Mouse (Mus musculus): ENCODE results near the gene Olfr1136. TPM values are rescaled to one million over a fixed set of nuclear protein-coding genes. Genes with fewer than 3 reads are reported as not detected.

The Olfr1136 gene
- total RNA-seq (2021): not detected

DNA sequence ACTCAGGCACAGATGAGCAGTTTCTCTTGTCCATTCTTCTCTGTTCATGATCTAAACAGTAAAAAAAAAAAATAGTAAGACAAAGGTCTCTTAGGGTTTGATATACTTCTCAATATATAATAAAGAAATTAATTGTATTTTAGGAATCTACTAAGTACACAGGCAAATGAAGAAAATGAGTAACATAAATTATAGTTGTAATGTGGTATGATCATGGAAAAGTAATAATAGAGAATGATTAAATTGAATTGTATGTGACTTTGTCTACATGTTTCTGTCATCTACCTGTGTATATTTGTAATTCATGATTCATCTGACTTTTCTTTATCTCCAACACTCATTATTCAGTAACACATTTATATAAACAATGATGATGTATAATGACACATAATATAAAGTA lies at the start of gene Olfr1136:
Gene Olfr1136, minus strand, starts transcription at position 101 of the 400 bp plus-strand sequence.
- intact Hi-C loops (cut with DNase I): no loop called here
- no peak for DNase-seq

DNA sequence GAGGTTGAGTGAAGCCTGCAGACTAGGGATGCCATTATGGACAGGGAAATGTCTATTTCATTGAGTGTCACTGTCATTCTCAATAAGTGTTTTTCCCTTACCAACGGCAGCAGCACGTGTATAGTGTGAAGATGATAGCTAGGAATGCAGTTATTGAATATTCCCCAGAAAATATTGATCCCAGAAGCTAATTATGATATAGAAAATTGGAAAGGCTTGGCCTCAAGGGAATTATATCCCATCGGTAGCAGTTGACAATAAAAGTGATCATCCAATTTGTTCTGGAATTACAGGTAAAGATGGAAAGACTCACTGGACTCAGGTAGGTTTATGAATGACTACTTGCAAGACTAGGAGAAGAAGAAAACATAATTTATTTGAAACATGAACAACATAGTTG lies 49.7 kb upstream of the Olfr1136 start, which contains the start of gene Olfr1140:
Gene Olfr1140, plus strand, starts transcription at position 301 of the 400 bp plus-strand sequence.
- DNase-seq: no peak
- intact Hi-C loops (cut with DNase I): no loop called here

DNA sequence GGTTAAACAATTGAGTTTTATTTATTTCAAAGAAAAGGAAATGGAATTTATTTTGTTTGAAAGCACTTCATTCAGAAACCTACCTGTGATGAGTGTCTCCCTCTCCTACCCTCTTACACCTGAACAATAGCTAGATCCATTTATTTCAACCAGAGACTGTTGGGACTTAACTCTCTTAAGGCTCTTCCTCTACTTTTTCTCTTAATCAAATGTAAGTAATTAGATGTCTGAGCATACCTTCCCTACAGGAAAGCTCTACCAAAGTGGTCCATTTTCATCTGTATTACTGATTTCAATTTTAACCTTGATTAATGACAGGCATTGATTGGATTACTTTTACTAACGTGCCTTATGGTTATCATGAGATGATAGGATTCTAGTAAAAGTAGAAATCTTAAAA lies 46.1 kb upstream of the Olfr1136 start, which contains the start of gene Olfr1138:
Gene Olfr1138, minus strand, starts transcription at position 101 of the 400 bp plus-strand sequence.
- intact Hi-C loops (cut with DNase I): no loop called here

DNA sequence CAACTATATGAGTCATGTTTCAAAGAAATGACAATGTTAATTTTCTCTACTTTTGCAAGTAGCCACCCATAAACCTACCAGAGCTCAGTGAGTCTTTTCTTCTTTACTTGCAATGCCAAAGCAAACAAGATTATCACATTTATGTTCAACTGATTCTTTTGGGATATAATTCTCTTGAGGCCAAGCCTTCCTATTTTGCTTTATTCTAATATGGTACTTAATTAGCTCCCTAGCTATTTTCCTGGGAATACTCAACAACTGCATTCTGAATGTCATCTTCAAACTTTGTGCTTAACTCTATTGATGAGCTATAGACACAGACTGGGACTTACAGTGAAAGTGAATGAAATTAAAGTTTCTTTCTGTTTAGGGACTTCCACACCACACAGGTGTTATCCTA lies 19.3 kb upstream of the Olfr1136 start, which contains the start of gene Olfr1137:
Gene Olfr1137, minus strand, starts transcription at position 101 of the 400 bp plus-strand sequence.
- no peak for DNase-seq
- intact Hi-C loops (cut with DNase I): no loop called here

More for the DNA sequence above, 46.1 kb upstream of the Olfr1136 start, which contains the start of gene Olfr1138:
- no peak for DNase-seq

DNA sequence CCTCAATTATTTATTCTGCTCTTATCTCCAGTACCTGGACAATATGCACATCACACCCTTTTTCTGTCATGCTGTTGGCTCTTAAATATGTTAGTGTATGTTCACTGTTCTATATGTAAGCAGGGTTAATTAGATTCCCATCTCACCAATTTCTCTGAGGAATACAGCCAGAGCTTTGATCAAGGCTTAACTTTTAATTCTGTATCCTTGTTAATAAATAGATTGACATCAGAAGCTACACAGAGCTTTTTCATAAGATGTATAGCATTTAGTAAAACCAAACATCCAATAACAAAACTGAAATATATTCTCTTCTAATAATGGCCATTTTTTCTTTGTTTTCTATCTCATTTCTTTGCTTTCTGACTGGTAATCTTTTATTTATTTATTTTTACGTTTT lies 20.2 kb downstream of the Olfr1136 start, which contains the start of gene Olfr1135:
Gene Olfr1135, minus strand, starts transcription at position 101 of the 400 bp plus-strand sequence.
- DNase-seq: no peak
- intact Hi-C loops (cut with DNase I): no loop called here

DNA sequence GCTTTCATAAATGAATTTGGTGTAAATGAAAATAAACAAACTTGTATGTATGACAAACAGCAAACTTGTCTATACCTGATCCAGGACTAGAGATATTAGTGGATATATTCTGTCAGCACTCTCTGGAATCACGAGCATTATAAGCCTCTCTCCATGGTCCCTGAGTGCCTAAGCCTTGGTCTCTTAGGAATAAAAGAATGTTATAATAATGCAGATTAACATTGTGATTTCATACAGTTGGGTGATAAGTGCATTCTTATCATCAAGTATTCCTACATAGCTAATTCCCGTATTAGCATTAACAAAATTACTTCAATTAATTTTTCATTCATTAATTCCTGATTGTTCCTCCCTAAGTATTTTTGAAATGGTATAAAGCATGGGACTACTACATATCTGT lies 35.4 kb downstream of the Olfr1136 start, which contains the start of gene Olfr1134:
Gene Olfr1134, minus strand, starts transcription at position 101 of the 400 bp plus-strand sequence.
- DNase-seq: no peak
- intact Hi-C loops (cut with DNase I): no loop called here

DNA sequence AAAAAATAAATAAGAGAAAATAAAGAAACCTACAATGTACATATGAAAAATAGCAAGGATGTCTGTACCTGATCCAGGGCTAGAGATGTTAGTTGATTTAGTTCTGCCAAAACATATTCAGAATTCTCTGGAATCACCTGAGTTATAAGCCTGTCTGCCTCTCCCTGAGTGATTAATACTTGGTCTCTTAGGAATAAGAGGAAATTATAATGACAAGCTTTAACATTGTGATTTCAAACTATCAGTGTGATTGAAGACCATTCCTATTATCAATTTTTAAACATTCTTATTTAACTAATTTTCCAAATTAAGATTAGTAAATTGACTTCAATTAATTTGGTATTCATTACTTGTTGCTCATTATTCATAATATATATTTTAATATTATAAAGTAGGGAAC lies 46.5 kb downstream of the Olfr1136 start, which contains the start of gene Olfr1133:
Gene Olfr1133, minus strand, starts transcription at position 101 of the 400 bp plus-strand sequence.
- intact Hi-C loops (cut with DNase I): no loop called here
- DNase-seq: no peak

Other genes with a start within 250 kb of the Olfr1136 start
- not detected for gene Olfr1126, start 240.0 kb downstream of the Olfr1136 start, total RNA-seq (2021)
- not detected for gene Pramel7, start 196.9 kb downstream of the Olfr1136 start, total RNA-seq (2021)
- not detected for gene Pramel6, start 187.4 kb downstream of the Olfr1136 start, total RNA-seq (2021)
- not detected for gene Olfr153, start 162.2 kb downstream of the Olfr1136 start, total RNA-seq (2021)
- not detected for gene Olfr1128, start 148.4 kb downstream of the Olfr1136 start, total RNA-seq (2021)
- not detected for gene Olfr1129, start 120.0 kb downstream of the Olfr1136 start, total RNA-seq (2021)
- gene Olfr1130, start 87.7 kb downstream of the Olfr1136 start, total RNA-seq (2021): not detected
- not detected for gene Olfr1131, start 66.8 kb downstream of the Olfr1136 start, total RNA-seq (2021)
- gene Olfr1132, start 56.4 kb downstream of the Olfr1136 start, total RNA-seq (2021): not detected
- gene Olfr1133, start 46.6 kb downstream of the Olfr1136 start, total RNA-seq (2021): not detected
- not detected for gene Olfr1134, start 35.5 kb downstream of the Olfr1136 start, total RNA-seq (2021)
- gene Olfr1135, start 20.3 kb downstream of the Olfr1136 start, total RNA-seq (2021): not detected
- not detected for gene Olfr1137, start 19.2 kb upstream of the Olfr1136 start, total RNA-seq (2021)
- not detected for gene Olfr1138, start 46.0 kb upstream of the Olfr1136 start, total RNA-seq (2021)
- not detected for gene Olfr1140, start 49.8 kb upstream of the Olfr1136 start, total RNA-seq (2021)
- gene Olfr1141, start 60.0 kb upstream of the Olfr1136 start, total RNA-seq (2021): not detected
- gene Olfr152, start 85.5 kb upstream of the Olfr1136 start, total RNA-seq (2021): not detected
- gene Olfr1143, start 106.6 kb upstream of the Olfr1136 start, total RNA-seq (2021): not detected
- not detected for gene Olfr1145, start 115.9 kb upstream of the Olfr1136 start, total RNA-seq (2021)
- gene Olfr1148, start 136.6 kb upstream of the Olfr1136 start, total RNA-seq (2021): not detected
- not detected for gene Olfr1150-ps1, start 150.0 kb upstream of the Olfr1136 start, total RNA-seq (2021)
- gene Olfr1151, start 161.9 kb upstream of the Olfr1136 start, total RNA-seq (2021): not detected
- not detected for gene Olfr1152, start 172.5 kb upstream of the Olfr1136 start, total RNA-seq (2021)
- gene Olfr1153, start 201.0 kb upstream of the Olfr1136 start, total RNA-seq (2021): not detected
- gene Olfr1154, start 211.2 kb upstream of the Olfr1136 start, total RNA-seq (2021): not detected